Mouse (Mus musculus) effector memory CD4-positive, alpha-beta T cell, adult 7 months (primary cell): ENCODE data around the gene Ccdc50. TPM values are rescaled to one million over a fixed set of nuclear protein-coding genes. Genes with fewer than 3 reads are reported as not detected.

Experiments used
- polyA plus RNA-seq: library from polyadenylated mRNA; unstranded; fragments of 100-300 nt; shearing (Covaris generic); gene quantifications from one replicate; pipeline ENCODE4 v1.2.1, GENCODE M21; 2017

Gene Ccdc50
- 72.3 TPM for polyA plus RNA-seq

DNA sequence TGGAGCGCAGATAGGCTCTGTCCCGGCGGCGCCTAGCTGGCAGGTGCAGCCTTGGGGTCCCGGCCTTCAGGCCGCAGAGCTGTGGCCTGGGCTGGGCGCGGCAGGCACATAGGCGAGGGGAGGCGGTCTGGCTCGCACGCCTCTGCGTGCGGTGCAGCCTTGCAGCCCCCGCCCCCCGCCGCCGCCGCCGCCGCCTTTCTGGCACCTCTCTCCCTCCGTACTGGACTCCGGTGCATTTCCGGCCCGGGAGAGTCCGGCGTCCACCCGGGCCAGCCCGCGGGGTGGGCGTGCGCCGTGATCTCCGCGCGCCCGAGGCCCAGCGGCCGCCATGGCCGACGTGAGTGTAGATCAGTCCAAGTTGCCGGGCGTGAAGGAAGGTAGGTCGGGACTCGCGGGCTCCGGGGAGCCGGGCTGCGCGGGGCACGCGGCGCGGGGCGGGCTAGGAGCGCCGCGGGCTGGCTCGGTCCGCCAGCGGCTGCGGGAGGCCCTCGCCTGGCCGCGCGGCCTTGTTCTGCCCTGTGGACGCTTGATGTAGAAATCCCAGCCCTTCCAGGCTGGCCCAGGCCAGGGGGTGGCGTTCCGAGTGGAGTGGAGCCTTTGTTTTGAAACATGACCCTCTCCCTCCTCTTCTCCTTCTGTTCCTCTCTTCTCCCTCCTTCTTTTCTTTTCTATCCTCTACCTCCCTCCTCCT lies at the start of gene Ccdc50:
TSS of gene Ccdc50 (plus strand) at position 109 of the 691 bp plus-strand sequence.

DNA sequence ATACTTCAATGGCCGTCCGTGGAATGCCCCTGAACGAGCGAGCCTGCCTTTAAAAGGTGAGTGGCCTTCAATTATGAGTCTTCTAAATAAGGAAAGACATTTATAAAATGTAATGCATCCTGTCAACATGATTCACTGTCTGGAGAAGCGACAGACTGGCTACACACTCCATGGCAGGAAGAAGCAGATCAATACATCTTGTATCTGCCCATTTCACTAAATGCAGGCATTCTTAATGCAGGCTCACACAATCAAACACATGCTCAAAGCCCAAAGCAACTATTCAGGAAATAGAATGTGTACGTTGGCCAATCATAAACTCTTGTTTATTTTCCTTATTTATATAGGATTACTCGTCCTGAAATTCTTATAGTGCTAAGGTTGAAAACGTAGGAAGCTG lies 18.5 kb upstream of the Ccdc50 start, which contains the start of gene Uts2b:
TSS of gene Uts2b (minus strand) at position 49 of the 400 bp plus-strand sequence.

Other genes with a start within 250 kb of the Ccdc50 start
- not detected for gene Ostn, start 81.4 kb upstream of the Ccdc50 start, polyA plus RNA-seq
- gene Uts2b, start 18.6 kb upstream of the Ccdc50 start, polyA plus RNA-seq = not detected